Mouse (Mus musculus): ENCODE results near the gene Scn2b. TPM values are rescaled to one million over a fixed set of nuclear protein-coding genes. Genes with fewer than 3 reads are reported as not detected.

The Scn2b gene
- polyA plus RNA-seq, 1 experiment from 2014 or later, result 11.2 TPM

DNA sequence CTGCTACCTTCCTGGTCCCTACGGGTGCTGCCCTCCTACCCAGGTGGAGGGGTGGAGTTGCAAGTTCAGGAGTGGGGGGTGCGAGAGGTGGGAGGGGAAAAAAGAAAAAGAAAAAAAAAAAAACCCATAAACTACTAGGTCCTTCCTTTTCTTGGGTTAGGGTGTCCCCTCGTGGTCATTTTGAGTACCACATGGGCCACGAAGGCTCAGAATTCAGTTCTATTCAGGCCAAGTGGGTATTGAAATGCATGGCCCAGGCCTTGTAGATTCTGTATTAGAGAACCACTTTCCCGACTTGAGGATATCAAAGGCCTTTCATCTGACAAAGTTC, 28.6 kb downstream of the Scn2b start:
- WGBS, result 0% methylated on average over 5 of the region's 5 CpGs
- Histone ChIP-seq H3K9me3 (no peaks in the 10 kb centered on the region), H3K27ac (no peak overlapping the region), H3K36me3 (replicated peaks) (no peaks in the 10 kb centered on the region), H3K27me3 (replicated peaks) (peaks cover 55% of the 10 kb centered on the region), H3K9ac (peak overlapping the region; percentile 34), H3K4me2 (peak overlapping the region; percentile 81), H3K4me1 (peaks cover 9% of the 10 kb centered on the region), H3K4me3 (peak overlapping the region; percentile 38)
- ATAC-seq (replicated peaks), result 0 out of 2 replicates have a peak, but pooled peaks have one; percentile 20

DNA sequence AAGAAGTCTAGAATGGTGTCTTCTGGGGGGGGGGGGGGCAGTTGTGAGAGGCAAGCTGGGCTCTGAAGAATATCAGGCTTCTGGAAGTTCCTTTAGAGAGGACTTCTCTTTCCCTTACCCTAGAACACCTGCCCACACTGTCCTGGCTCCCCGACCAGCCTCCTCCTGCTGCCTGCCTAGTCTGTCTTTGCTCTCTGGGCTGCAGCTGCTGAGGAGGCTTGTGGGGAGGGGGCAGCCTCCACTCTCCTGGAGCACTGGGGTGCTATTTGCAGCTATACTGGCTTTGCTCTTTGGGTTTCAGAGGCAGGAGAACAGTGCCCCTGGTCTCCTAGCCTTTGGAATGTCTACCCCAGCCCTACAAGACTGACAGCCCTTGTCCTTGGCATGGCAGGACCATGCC, 33.4 kb downstream of the Scn2b start:
- Histone ChIP-seq H3K36me3 (replicated peaks) (no peaks in the 10 kb centered on the region), H3K4me2 (no peak overlapping the region), H3K27me3 (replicated peaks) (peaks cover 13% of the 10 kb centered on the region), H3K9me3 (no peaks in the 10 kb centered on the region), H3K4me3 (no peak overlapping the region), H3K9ac (no peak overlapping the region), H3K4me1 (peaks cover 2% of the 10 kb centered on the region), H3K27ac (no peak overlapping the region)
- ATAC-seq (replicated peaks), result no peak
- WGBS, result 82% methylated on average over 1 of the region's 1 CpGs

DNA sequence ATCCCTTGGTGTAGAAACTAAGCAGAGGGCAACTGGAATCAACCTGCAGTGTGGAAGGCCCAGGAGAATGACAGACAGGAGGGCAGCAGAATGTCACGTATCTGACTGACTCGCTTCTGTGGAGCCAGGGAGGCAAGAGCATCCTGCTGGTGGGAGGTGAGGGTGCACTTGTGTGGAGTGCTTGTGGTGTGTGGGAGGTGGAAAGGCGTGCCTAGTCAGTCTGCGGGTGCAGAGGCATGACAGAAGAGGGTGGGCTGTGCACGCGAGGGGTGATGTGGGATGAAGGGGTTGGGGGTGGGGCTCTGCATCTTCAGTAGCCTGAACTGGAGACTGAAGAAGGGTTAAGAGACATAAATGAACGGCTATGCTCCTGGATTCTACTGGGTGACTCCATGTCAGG, 35.8 kb downstream of the Scn2b start:
- no peak for ATAC-seq (replicated peaks)
- H3K9me3 ChIP-seq, result no peaks in the 10 kb centered on the region

DNA sequence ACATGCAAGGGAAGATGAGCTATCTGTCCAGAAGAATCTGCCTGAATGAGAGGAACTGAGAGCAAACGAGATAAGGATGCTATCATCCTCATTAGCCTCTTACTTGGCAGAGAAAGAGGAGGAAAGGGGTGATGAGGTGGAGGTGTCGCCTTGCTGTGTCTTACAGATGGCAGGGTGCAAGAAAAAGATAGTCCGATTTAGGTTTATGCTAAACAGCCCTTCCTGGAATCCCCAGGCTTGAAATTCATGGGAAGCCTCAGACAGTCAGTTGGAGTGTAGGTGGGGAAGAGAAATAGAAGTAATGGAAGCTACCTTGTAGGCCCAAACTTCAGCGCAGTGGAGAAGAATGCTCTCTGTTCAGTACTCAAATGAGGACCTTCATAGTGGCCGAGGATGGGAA, 50.3 kb downstream of the Scn2b start:
- no peak for ATAC-seq (replicated peaks)
- Histone ChIP-seq H3K4me2 (no peak overlapping the region), H3K4me1 (no peaks in the 10 kb centered on the region), H3K9me3 (no peaks in the 10 kb centered on the region), H3K4me3 (no peak overlapping the region), H3K27ac (no peak overlapping the region), H3K27me3 (replicated peaks) (no peaks in the 10 kb centered on the region), H3K9ac (no peak overlapping the region), H3K36me3 (replicated peaks) (no peaks in the 10 kb centered on the region)
- 75% methylated on average over 5 of the region's 5 CpGs for WGBS

More for the DNA sequence above, 35.8 kb downstream of the Scn2b start:
- WGBS, result 78% methylated on average over 7 of the region's 7 CpGs
- Histone ChIP-seq H3K4me3 (no peak overlapping the region), H3K4me1 (no peaks in the 10 kb centered on the region), H3K36me3 (replicated peaks) (no peaks in the 10 kb centered on the region), H3K27ac (no peak overlapping the region), H3K27me3 (replicated peaks) (peaks cover 7% of the 10 kb centered on the region; the same call in 1 of the 2 replicates), H3K9ac (no peak overlapping the region), H3K4me2 (no peak overlapping the region)

DNA sequence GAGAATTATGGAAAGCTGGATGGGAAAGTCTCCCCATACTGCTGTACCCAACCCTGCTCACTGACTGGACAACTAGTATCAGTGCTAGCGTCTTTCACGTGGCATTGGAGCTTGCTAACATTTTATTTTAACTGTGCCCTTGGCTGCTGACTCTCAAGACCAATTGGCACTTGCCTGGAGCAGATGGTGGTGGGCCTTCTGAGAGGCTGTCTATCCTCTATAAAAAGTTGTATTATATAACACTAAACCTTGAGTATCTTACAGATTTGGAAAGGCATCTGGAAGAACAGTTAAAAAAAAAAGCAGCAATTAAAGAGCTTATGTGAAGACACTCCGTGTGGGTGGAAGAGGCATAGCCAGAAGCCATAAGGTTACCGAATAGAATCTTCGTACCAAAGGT, 52.6 kb downstream of the Scn2b start:
- ATAC-seq (replicated peaks), result no peak
- Histone ChIP-seq H3K4me1 (no peaks in the 10 kb centered on the region), H3K4me2 (no peak overlapping the region), H3K9ac (no peak overlapping the region), H3K4me3 (no peak overlapping the region), H3K9me3 (no peaks in the 10 kb centered on the region), H3K36me3 (replicated peaks) (no peaks in the 10 kb centered on the region), H3K27me3 (replicated peaks) (no peaks in the 10 kb centered on the region), H3K27ac (no peak overlapping the region)
- 91% methylated on average over 5 of the region's 5 CpGs for WGBS

DNA sequence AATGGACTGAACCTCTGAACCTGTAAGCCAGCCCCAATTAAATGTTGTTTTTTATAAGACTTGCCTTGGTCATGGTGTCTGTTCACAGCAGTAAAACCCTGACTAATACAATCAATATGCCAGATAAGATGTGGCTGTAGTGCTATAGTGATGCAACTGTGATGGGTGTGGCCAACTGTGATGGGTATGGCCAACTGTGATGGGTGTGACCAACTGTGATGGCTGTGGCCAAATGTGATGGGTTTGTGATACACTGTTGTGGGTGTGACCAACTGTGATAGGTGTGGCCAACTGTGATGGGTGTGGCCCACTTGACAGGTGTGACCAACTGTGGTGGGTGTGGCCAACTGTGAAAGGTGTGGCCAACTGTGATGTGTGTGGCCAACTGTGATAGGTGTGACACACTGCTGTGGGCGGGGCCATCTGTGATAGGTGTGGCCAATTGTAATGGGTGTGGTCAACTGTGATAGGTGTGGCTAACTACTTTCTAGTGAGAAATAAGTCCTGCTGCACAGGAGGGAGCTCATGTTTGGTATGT, 53.6 kb downstream of the Scn2b start:
- ATAC-seq (replicated peaks), result no peak
- Histone ChIP-seq H3K9ac (no peak overlapping the region), H3K4me3 (no peak overlapping the region), H3K4me1 (no peaks in the 10 kb centered on the region), H3K27me3 (replicated peaks) (no peaks in the 10 kb centered on the region), H3K36me3 (replicated peaks) (no peaks in the 10 kb centered on the region), H3K4me2 (no peak overlapping the region), H3K27ac (no peak overlapping the region), H3K9me3 (no peaks in the 10 kb centered on the region)
- 88% methylated on average over 1 of the region's 1 CpGs for WGBS

DNA sequence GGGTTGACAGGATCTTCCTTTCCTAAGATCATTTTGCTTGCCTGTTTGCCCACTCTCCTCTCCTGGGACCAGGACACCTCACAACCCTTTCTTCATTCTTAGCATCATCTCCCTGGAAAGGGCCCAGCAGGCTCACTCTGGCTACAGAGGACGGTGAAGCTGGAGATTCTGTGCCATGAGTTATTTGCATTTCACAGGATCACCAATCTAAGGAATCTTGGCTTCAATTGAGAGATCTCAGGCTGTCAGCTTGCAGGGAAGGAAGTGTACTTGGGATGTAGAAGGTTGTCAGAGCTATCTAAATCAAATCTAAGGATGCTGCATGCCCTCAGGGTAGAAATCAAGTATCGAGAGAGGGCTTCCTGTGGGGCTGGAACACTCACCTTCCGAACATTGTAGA, 55.9 kb downstream of the Scn2b start:
- Histone ChIP-seq H3K4me3 (no peak overlapping the region), H3K27ac (no peak overlapping the region), H3K9me3 (no peaks in the 10 kb centered on the region), H3K27me3 (replicated peaks) (no peaks in the 10 kb centered on the region), H3K9ac (no peak overlapping the region), H3K4me1 (no peaks in the 10 kb centered on the region), H3K36me3 (replicated peaks) (no peaks in the 10 kb centered on the region), H3K4me2 (no peak overlapping the region)
- 69% methylated on average over 3 of the region's 3 CpGs for WGBS
- no peak for ATAC-seq (replicated peaks)

DNA sequence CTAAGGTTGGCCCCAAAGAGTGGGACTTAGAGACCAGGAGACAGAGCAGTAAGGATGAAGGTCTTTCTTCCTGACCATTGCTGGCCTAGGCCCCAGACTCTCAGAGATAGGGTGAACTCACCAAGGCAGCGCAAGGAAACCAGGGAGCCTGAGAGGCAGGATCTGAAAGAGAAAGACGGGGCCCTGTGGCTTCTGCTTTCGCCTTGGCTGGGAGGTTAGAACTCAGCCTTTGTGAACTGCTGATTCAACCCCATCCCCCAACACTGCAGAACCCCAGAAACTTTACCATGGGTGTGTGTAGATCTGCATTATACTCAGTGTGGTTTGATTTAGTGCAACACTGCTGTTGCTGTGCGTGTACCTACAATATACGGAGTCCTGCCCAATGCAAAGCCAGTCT, 61.7 kb downstream of the Scn2b start:
- Histone ChIP-seq H3K27me3 (replicated peaks) (no peaks in the 10 kb centered on the region), H3K4me2 (no peak overlapping the region), H3K36me3 (replicated peaks) (no peaks in the 10 kb centered on the region), H3K9ac (no peak overlapping the region), H3K9me3 (no peaks in the 10 kb centered on the region), H3K4me3 (no peak overlapping the region), H3K27ac (no peak overlapping the region), H3K4me1 (no peaks in the 10 kb centered on the region)
- ATAC-seq (replicated peaks), result no peak
- WGBS, result 85% methylated on average over 5 of the region's 5 CpGs

Other genes starting within 250 kb of the Scn2b start
- gene Kmt2a, start 236.5 kb upstream of the Scn2b start, polyA plus RNA-seq (2015; fragmentation: Nextera tagmentation; extraction: Ambion mirVana), result 23.5 and 25.6 TPM in 2 replicates
- 670 and 687 TPM in 2 replicates for gene Atp5l, start 197.0 kb upstream of the Scn2b start, polyA plus RNA-seq (2015; fragmentation: Nextera tagmentation; extraction: Ambion mirVana)
- gene Ube4a, start 152.2 kb upstream of the Scn2b start, polyA plus RNA-seq (2015; fragmentation: Nextera tagmentation; extraction: Ambion mirVana), result 35.7 and 40.5 TPM in 2 replicates
- not detected in 2 replicates for gene Cd3g, start 137.4 kb upstream of the Scn2b start, polyA plus RNA-seq (2015; fragmentation: Nextera tagmentation; extraction: Ambion mirVana)
- gene Cd3d, start 136.0 kb upstream of the Scn2b start, polyA plus RNA-seq (2015; fragmentation: Nextera tagmentation; extraction: Ambion mirVana), result not detected in 2 replicates
- gene Cd3e, start 108.2 kb upstream of the Scn2b start, polyA plus RNA-seq (2015; fragmentation: Nextera tagmentation; extraction: Ambion mirVana), result 0.09 TPM in 1 of 2 replicates, not detected in the other
- gene Mpzl2, start 78.0 kb upstream of the Scn2b start, polyA plus RNA-seq (2015; fragmentation: Nextera tagmentation; extraction: Ambion mirVana), result 2.5 and 2.8 TPM in 2 replicates
- gene Mpzl3, start 62.6 kb upstream of the Scn2b start, polyA plus RNA-seq (2015; fragmentation: Nextera tagmentation; extraction: Ambion mirVana), result 1.2 TPM in 2 replicates
- 0.24 and 0.26 TPM in 2 replicates for gene Jaml, start 38.6 kb upstream of the Scn2b start, polyA plus RNA-seq (2015; fragmentation: Nextera tagmentation; extraction: Ambion mirVana)
- 0.30 and 0.42 TPM in 2 replicates for gene Scn4b, start 20.6 kb downstream of the Scn2b start, polyA plus RNA-seq (2015; fragmentation: Nextera tagmentation; extraction: Ambion mirVana)
- not detected in 2 replicates for gene BC049352, start 64.2 kb downstream of the Scn2b start, polyA plus RNA-seq (2015; fragmentation: Nextera tagmentation; extraction: Ambion mirVana)
- not detected in 2 replicates for gene Tmprss4, start 86.3 kb downstream of the Scn2b start, polyA plus RNA-seq (2015; fragmentation: Nextera tagmentation; extraction: Ambion mirVana)
- gene Il10ra, start 151.4 kb downstream of the Scn2b start, polyA plus RNA-seq (2015; fragmentation: Nextera tagmentation; extraction: Ambion mirVana), result 0.68 and 0.91 TPM in 2 replicates
- gene Tmprss13, start 201.3 kb downstream of the Scn2b start, polyA plus RNA-seq (2015; fragmentation: Nextera tagmentation; extraction: Ambion mirVana), result not detected in 2 replicates

Measured in midbrain, embryonic 15.5 days (tissue).